Mouse (Mus musculus): ENCODE data around the gene Gm8369.
"Not testable (repeated sequence)": the region's sequence is repeated elsewhere in the genome, so short reads cannot be mapped to it uniquely, and the experiment has no call there.

The Gm8369 gene

DNA sequence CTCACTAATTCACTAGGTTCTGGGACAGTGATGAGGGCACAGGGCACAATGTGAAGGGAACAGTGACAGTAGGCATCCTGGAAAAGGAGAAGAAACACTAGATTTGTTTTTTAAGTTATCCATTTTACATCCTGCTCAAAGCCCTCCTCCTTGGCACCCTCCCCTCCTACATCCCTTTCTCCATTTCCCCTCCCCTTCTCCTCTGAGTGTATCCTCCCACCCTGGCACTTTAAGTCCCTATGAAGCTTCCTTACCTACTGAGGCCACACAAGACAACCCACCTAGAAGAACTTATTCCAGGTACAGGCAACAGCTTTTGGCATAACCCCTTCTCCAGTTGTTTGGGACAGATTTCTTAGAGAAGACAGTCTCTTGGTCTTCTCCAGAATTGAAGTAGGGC is 30.5 kb downstream of the Gm8369 start, which contains the start of gene Ms4a6b:
Ms4a6b (plus strand) TSS at position 267 of the 400 bp plus-strand sequence.
- no peak for DNase-seq (ENCODE audit: low spot score)

DNA sequence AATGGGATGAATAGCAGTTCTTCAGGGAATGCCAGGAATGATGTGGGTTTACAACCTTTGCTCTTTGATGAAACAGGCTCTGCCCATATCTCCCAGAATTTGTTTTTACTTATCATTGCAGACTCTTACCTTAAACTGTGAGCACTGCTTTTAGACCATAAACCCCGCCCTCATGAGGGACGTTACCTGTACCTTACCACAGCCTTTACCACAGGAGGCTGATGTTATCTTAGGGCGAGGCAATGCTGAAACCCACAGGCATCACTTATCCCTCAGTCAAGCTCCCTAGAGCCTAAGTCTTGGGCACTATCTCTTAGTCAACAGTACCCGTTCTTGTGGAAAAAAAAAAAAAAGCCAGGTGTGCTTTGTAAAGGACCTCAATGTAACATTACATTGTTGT is 31.1 kb downstream of the Gm8369 start:
- DNase-seq (ENCODE audit: low spot score): no peak

GRCm38 (mm10) chr19:11517373-11517772 is 31.6 kb downstream of the Gm8369 start:
- not testable (repeated sequence) for DNase-seq (ENCODE audit: low spot score)

DNA sequence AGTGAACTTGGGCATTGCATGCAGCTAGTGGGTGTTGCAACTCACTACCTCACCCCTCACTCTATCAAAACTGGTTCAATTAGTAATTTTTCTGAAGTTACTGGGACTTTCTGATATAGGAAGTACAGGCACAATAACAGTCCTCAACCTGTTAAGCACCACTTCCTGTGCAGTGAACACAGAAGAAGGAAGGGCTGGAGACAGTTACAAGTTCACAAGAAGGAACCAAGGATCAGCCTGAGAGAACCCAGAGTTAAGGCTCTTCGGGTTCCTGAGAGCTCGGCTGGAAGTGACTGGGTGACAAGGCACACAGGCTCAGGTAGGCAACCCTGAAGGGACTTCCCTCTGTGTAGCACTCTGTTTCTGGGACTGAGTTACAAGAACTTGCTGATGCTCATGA is 32.6 kb downstream of the Gm8369 start:
- not testable (repeated sequence) for DNase-seq (ENCODE audit: low spot score)

GRCm38 (mm10) chr19:11520146-11520545 is 34.4 kb downstream of the Gm8369 start:
- no peak for DNase-seq (ENCODE audit: low spot score)

- no peak for DNase-seq (ENCODE audit: low spot score)
These were observed 47.7 kb downstream of the Gm8369 start for GRCm38 (mm10) chr19:11533421-11533820.

DNA sequence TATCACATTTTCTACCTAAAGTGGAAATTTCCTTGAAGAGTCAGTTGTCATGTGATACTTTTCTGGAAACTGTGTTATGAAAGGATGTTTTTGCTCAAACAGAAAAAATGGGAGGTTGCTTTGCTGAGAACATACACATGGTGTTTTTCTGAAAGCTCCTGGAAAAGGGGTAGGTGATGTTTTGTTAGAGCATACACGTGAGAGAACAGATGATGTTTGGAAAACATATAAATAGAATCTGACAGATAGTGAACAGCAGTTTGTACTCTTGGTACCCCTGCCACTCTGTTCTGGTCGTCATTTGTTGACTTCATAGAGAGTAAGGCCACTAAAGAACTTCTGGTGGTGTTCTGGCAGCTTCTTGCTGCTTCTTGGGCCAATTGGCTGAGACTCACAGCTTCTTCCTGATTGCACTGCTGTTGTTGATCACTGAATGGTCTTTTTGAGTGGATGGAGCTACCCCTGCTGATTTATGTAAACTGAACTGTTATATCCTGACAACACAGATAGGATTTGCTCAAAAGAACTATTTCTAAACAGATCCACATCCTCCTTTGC is 48.2 kb downstream of the Gm8369 start:
- no peak for DNase-seq (ENCODE audit: low spot score)

- no peak for DNase-seq (ENCODE audit: low spot score)
These were observed 50.9 kb downstream of the Gm8369 start, which contains the start of gene Ms4a4d for GRCm38 (mm10) chr19:11536593-11536992. TSS of gene Ms4a4d (plus strand) at chr19:11536801.

- no peak for DNase-seq (ENCODE audit: low spot score)
These were observed 51.6 kb downstream of the Gm8369 start for GRCm38 (mm10) chr19:11537336-11537735.

DNA sequence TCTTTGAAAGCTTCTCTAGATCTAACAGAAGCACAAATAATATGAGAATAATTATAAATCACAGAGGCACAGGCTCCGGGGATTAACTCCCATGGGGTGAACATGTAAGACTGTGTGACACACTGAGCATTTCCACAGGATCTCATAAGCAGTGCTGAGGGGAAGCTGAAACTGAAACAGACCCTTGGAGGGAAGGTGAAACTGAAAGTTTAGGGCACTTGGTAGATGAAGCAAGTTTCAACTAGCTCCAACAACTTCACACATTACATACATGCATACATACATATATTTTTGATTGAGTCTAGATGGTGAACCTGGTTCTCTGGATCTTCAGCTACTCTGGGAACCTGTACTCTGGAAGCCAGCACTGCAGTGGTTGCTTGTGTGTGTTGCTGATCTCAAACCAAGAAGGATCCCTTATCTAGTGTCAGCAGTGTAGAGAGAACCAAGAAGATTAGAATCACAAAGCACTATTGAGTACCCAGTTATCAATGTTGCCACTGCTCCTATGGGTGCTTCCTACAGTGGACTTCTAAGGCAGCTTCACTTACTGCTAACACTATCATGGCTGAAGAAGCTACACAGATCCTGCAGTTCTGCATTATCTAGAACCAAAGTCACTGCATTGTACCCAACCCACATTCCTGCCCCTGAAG is 54.6 kb downstream of the Gm8369 start:
- DNase-seq (ENCODE audit: low spot score): not testable (repeated sequence)

DNA sequence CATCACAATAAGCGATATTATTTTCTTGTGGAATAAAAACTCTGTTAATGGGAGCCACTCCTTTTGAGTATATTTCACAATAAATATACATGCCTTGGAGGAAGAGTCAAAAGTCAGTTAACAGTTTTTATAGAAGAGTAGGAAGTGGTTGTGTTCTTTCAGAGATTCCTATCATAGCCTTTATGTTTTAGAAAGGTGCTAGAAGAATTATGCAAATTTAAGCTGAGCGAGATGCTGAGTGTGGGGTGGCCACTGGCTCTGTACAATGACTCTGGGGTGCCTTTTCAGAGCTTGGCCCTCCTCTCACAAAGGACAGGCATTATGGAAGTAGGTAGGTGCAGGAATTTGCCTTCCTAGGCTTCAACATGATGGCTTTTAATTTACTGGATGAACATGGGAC is 58.6 kb downstream of the Gm8369 start:
- DNase-seq (ENCODE audit: low spot score): not testable (repeated sequence)

GRCm38 (mm10) chr19:11547911-11548310 is 62.2 kb downstream of the Gm8369 start:
- no peak for DNase-seq (ENCODE audit: low spot score)

DNA sequence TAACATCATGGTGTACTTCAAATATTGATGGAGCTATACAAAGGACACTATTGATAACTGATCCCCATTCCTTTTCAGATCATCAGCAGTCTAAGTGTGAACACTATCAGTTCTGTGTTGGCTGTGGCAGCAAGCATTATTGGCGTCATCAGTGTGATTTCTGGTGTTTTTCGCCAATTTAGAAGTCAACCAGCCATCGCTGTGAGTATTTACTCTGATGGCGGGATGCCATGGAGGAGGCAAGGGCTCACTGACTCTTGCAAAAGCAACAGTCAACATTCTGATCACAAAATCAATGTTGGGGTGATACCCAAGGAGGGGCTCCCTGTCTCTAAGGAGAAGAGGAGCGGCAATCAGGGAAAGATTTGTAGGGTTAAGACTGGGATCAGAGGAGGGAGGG is 69.0 kb downstream of the Gm8369 start:
- DNase-seq (ENCODE audit: low spot score): no peak

- not testable (repeated sequence) for DNase-seq (ENCODE audit: low spot score)
These were observed 73.8 kb downstream of the Gm8369 start for GRCm38 (mm10) chr19:11559560-11559959.
